Mouse (Mus musculus) hindbrain, postnatal 0 days (tissue): ENCODE measurements around the gene 4930519G04Rik. TPM values are rescaled to one million over a fixed set of nuclear protein-coding genes. Genes with fewer than 3 reads are reported as not detected.

Experiments
- ATAC-seq: fragments of 200-750 bp; cut with Nextera tagmentation; 2 replicates; pipeline ENCODE4 v1.8.0; 2017; ENCODE audit warnings: mild to moderate bottlenecking, moderate TSS enrichment, moderate library complexity
- DNase-seq: peaks from one replicate; pipeline ENCODE4 v3.0.0-alpha.2; 2015; ENCODE audit warnings: low spot score
- H3K27ac ChIP-seq: fragments of 300-500 bp; sonication (generic); 2 replicates; pipeline ENCODE4 v1.5.1; 2014; ENCODE audit warnings: mild to moderate bottlenecking
- H3K27me3 ChIP-seq: fragments of 300-500 bp; sonication (generic); 2 replicates; pipeline ENCODE4 v1.6.1; 2014; ENCODE audit warnings: low read length, mixed read lengths; ENCODE audit not compliant: insufficient read depth
- H3K36me3 ChIP-seq: fragments of 300-500 bp; sonication (generic); 2 replicates; pipeline ENCODE4 v1.6.1; 2014; ENCODE audit warnings: low read length, mixed read lengths; ENCODE audit not compliant: insufficient read depth
- H3K4me1 ChIP-seq: fragments of 300-500 bp; sonication (generic); 2 replicates; pipeline ENCODE4 v1.6.1; 2014; ENCODE audit warnings: antibody characterized with exemption, low read length, mixed read lengths; ENCODE audit not compliant: insufficient read depth
- H3K4me2 ChIP-seq: fragments of 300-500 bp; sonication (generic); 2 replicates; pipeline ENCODE4 v1.6.1; 2014; ENCODE audit warnings: low read depth, mild to moderate bottlenecking, low read length, moderate library complexity, mixed read lengths
- H3K4me3 ChIP-seq: fragments of 300-500 bp; sonication (generic); 2 replicates; pipeline ENCODE4 v1.5.1; 2014; ENCODE audit warnings: low read length
- H3K9ac ChIP-seq: fragments of 300-500 bp; sonication (generic); replicated peaks from 2 replicates; pipeline ENCODE4 v1.6.1; 2014; ENCODE audit warnings: mild to moderate bottlenecking, low read length, moderate library complexity, mixed read lengths
- H3K9me3 ChIP-seq: fragments of 300-500 bp; sonication (generic); 2 replicates; pipeline ENCODE4 v1.6.1; 2016; ENCODE audit warnings: low read length, mixed read lengths
- CTCF ChIP-seq: IDR thresholded peaks from 2 replicates; pipeline ENCODE4 v1.5.1; 2016; ENCODE audit warnings: antibody characterized with exemption, control low read depth, low read depth
- WGBS: fragments of 180-500 bp; shearing (Covaris S2); extraction: QIAGEN DNeasy Blood & Tissue Kit; methylation state at CpG from one replicate; pipeline ENCODE4 v1.1.7; 2014; 5-methylcytosine and 5-hydroxymethylcytosine counted together
- polyA plus RNA-seq: library from polyadenylated mRNA; unstranded; fragments of >200 nt; fragmentation: Nextera tagmentation; extraction: Ambion mirVana; gene quantifications from 2 replicates; pipeline ENCODE4 v1.2.1, GENCODE M21; 2015
- total RNA-seq: library from RNA; depleted of rRNA; stranded (reverse); fragments of >200 nt; gene quantifications from 2 replicates; pipeline ENCODE4 v1.2.3, GENCODE M21; 2014

4930519G04Rik gene
- total and polyA plus RNA-seq, 2 experiments from 2014 or later, result not detected

DNA sequence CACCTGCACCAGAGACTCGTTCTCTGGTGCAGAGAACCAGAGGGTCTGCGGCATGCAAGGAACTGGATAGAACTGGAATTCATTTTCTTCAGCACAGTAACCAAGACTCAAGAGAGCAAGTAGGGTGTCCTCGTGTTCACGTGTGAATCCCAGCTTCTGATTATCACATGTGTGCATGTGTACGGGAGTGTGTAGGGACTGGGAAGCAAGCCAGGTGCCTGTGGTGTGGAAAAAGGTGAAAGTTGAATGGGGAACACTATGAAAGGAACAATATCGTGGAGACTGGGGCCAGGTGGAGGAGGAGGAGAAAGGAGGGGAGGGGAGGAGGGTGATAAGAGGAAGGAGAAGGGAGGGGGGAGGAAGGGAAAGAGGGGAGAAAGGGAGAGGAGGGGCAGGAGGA, 33.3 kb downstream of the 4930519G04Rik start:
- no peak for DNase-seq
- ATAC-seq, result no peak
- Histone ChIP-seq H3K27ac (no peak overlapping the region), H3K4me1 (no peaks in the 10 kb centered on the region), H3K9ac (no peak overlapping the region), H3K4me3 (no peak overlapping the region), H3K27me3 (no peaks in the 10 kb centered on the region), H3K36me3 (no peaks in the 10 kb centered on the region), H3K4me2 (no peak overlapping the region), H3K9me3 (no peaks in the 10 kb centered on the region)
- TF ChIP-seq CTCF, result no peak
- WGBS, result 65% methylated on average over 6 of the region's 6 CpGs

DNA sequence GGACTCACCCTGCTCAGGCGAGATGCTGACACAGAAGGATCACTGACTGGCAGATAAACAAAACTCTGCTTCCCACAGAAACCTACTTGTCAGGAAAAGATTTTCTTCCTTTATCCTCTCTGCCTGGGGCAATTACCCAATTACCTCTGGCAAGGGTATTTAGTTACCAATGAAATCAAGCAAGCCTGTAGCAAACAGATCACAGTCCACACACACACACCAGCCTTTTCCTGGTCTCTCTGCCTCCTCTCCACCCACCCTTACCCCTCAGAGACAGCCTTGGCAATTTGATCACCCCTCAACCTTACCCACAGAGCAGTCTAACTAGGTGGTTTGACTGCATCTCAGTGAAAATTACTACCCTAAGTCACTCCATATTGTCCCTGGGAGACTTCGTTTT, 35.5 kb downstream of the 4930519G04Rik start:
- ATAC-seq (no peak), DNase-seq (no peak)
- Histone ChIP-seq H3K4me2 (no peak overlapping the region), H3K4me3 (no peak overlapping the region), H3K9ac (no peak overlapping the region), H3K27ac (no peak overlapping the region), H3K4me1 (no peaks in the 10 kb centered on the region), H3K36me3 (no peaks in the 10 kb centered on the region), H3K9me3 (no peaks in the 10 kb centered on the region), H3K27me3 (no peaks in the 10 kb centered on the region)
- 83% methylated on average over 2 of the region's 2 CpGs for WGBS
- no peak for TF ChIP-seq CTCF

DNA sequence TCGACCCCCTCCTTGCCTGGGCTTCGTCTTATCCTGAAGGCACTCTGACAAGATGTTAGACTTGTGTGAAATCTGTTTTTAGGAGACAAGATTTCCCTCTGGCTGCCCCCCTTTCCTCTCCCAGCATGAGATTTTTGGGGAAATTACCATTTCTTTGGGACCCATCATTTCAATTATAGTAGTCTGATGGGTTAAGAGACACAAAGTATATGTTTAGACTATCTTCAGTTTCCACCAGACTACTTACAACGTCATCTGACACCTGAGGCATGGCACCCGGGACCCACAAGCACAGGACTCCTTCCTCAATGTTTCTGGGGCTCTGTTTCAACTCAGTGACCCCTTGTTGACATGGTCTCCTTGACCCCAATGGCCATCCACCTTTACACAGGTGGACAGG, 42.1 kb downstream of the 4930519G04Rik start:
- Histone ChIP-seq H3K9ac (no peak overlapping the region), H3K36me3 (no peaks in the 10 kb centered on the region), H3K4me2 (no peak overlapping the region), H3K27ac (no peak overlapping the region), H3K9me3 (no peaks in the 10 kb centered on the region), H3K4me3 (no peak overlapping the region), H3K4me1 (no peaks in the 10 kb centered on the region), H3K27me3 (no peaks in the 10 kb centered on the region)
- no peak for TF ChIP-seq CTCF
- no peak for DNase-seq
- ATAC-seq, result no peak
- 92% methylated on average over 4 of the region's 4 CpGs for WGBS

DNA sequence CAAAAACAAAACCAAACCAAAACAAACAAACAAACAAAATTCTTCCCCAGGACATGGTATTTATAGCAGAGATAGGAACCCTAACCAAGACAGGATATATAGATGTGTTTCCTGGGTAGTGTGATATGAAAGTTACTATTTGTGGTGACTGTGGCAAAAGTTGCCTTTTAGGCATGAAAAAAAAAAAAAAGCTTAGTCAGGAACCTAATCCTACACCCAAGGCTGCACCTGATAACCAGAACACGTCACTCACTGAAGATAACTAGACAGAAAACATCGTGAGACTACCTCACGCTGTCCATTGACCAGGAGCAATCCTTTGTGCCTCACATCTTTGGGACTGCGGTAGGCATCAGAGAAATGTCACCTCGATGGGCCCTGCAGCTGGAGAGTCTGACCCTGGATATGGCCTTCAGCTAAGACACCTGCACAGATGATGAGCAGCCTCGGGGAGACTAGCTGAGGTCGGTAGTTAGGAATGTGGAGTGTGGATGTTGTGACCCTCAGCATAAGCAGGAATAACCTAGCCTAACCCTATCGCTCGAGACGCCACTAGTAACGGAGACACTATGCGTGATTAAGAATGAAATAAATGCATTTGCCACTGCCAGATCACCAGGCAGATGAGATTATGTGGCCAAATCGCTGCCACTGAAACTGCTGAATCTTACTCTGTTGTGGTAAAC, 43.4 kb downstream of the 4930519G04Rik start, which contains the start of gene Oasl2:
Gene Oasl2, plus strand, starts transcription at position 249 of the 686 bp plus-strand sequence.
- TF ChIP-seq CTCF, result no peak
- Histone ChIP-seq H3K9ac (no peak within 1 kb of the TSS), H3K27ac (no peak within 1 kb of the TSS), H3K4me1 (no peaks in the 10 kb centered on the region), H3K4me2 (peak within 1 kb of the TSS; percentile 16), H3K9me3 (no peaks in the 10 kb centered on the region), H3K27me3 (no peaks in the 10 kb centered on the region), H3K4me3 (peak within 1 kb of the TSS; percentile 17), H3K36me3 (no peaks in the 10 kb centered on the region)
- no peak for DNase-seq
- ATAC-seq, result no peak
- WGBS, result 63% methylated on average over 13 of the region's 13 CpGs

DNA sequence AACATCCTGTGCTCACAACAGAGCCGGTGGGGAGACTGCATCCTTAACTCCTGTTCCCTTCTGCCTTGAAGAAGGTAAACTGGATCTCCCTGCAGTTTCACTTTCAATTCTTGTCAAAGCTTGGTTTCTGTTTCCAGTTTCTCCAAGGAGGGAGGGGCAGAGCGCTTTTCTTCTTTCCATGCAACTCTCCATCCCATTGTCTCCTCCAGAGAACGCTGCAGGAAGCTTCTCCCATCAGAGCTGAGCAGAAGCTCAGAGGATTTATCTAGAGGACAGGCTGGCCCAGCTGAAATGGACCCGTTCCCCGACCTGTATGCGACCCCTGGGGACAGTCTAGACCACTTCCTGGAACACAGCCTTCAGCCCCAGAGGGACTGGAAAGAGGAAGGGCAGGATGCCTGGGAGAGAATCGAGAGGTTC, 43.9 kb downstream of the 4930519G04Rik start:
- no peak for ATAC-seq
- H3K9me3 ChIP-seq, result no peaks in the 10 kb centered on the region
- peak overlapping the region; percentile 16 for H3K4me2 ChIP-seq
- no peak for DNase-seq
- H3K4me3 ChIP-seq, result peak overlapping the region; percentile 17
- no peaks in the 10 kb centered on the region for H3K36me3 ChIP-seq
- no peak for TF ChIP-seq CTCF
- no peak overlapping the region for H3K27ac ChIP-seq
- WGBS, result 14% methylated on average over 7 of the region's 7 CpGs
- H3K4me1 ChIP-seq, result no peaks in the 10 kb centered on the region
- H3K9ac ChIP-seq, result no peak overlapping the region
- H3K27me3 ChIP-seq, result no peaks in the 10 kb centered on the region

DNA sequence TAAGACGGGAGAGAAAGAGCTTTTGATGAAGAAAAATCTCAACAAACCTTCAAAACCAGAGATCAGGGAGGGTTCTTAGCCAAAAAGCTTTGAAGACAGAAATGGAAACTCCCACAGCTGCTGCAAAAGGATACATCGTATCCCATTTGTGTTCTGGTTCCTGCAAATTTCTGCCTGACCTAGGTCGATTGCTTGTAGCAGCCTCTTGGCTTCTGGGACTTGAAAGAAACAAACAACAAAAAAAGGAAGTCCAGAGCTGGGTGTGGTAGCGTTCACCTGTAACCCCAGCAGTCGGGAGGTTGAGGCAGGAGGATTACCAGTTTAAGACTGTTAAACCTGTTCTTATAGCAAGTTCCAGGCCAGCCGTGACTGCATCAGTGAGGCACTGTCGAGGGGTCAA, 45.4 kb downstream of the 4930519G04Rik start:
- 85% methylated on average over 7 of the region's 7 CpGs for WGBS
- H3K9ac ChIP-seq, result no peak overlapping the region
- ATAC-seq (no peak), DNase-seq (no peak)
- H3K9me3 ChIP-seq, result no peaks in the 10 kb centered on the region
- H3K4me2 ChIP-seq, result no peak overlapping the region
- H3K27me3 ChIP-seq, result no peaks in the 10 kb centered on the region
- no peak for TF ChIP-seq CTCF
- H3K4me3 ChIP-seq, result no peak overlapping the region
- no peaks in the 10 kb centered on the region for H3K4me1 ChIP-seq
- no peak overlapping the region for H3K27ac ChIP-seq
- no peaks in the 10 kb centered on the region for H3K36me3 ChIP-seq

DNA sequence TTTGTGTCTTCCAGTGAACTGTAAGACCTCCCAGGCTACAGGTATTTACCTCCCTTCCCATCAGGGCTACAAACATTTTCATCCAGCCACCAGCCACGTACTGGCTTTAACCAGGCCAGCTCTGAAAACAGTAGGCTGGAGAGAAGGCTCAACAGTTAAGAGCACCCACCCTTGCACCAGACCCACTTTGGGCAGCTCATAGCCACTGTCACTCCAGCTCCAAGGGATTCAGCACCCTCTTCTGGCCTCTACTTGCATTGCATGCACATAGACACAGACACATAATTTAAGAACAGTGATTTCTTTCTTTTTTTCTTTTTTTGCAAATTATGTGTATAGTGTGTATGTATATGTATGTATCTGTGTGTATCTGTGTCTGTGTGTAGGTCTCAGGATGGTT, 48.9 kb downstream of the 4930519G04Rik start:
- Histone ChIP-seq H3K36me3 (no peaks in the 10 kb centered on the region), H3K9me3 (no peaks in the 10 kb centered on the region), H3K4me2 (no peak overlapping the region), H3K4me1 (no peaks in the 10 kb centered on the region), H3K9ac (no peak overlapping the region), H3K27me3 (no peaks in the 10 kb centered on the region), H3K27ac (no peak overlapping the region), H3K4me3 (no peak overlapping the region)
- 38% methylated on average over 1 of the region's 1 CpGs for WGBS
- ATAC-seq (0 out of 2 replicates have a peak, but pooled peaks have one; percentile 32), DNase-seq (peak; percentile 76)
- peak; percentile 91 for TF ChIP-seq CTCF
